ENCODE assay signal across 8 mouse cellular contexts in the genomic region with DNA sequence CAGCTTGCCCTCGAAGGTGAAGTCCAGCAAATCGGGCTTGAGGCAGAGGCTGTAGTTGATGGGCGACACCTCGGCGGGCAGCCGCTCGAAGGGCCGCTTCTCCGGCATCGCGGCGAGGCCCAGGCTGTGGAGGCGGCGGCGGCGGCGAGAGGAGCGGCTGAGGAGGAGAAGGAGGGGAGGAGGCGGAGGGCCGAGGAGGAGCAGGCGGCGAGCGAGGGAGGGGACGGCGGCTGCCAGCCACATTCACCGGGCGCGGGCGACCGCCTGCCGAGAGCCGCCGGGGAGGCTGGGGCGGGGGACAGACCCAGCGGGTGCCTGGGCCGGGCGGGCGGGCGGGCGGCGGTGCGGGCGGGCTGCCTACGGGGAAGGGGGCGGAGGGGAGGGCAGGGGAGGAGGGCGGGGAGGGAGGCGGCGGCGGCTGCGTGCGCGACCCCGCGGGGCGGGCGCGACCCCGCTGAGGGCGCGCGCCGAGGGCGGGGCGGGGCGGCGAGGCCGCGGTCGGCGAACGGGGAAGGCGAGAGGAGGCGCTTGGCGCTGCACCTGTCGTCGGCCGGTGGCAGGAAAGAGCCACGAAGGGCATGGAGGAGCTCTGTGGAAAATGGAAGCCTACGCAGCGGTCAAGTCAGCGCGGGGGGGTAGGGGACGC. TPM values are rescaled to one million over a fixed set of nuclear protein-coding genes. Genes with fewer than 3 reads are reported as not detected.
DNase-seq lines count a peak whose midpoint lies in the region; ATAC-seq lines count a peak whose summit lies in the region.

A gene (minus strand): TSS at position 423 of the 646 bp plus-strand sequence.

- peak; percentile 60 for ATAC-seq in hindbrain, embryonic 12.5 days (ENCODE audit: low FRiP score)

- H3K36me3 ChIP-seq in hindbrain, embryonic 12.5 days = no peaks in the 10 kb centered on the region

- H3K4me3 ChIP-seq in hindbrain, embryonic 12.5 days = peak within 1 kb of the TSS; percentile 98

- 1% methylated on average over 55 of the region's 83 CpGs for WGBS in hindbrain, embryonic 12.5 days

- peak within 1 kb of the TSS; percentile 95 for H3K27ac ChIP-seq in hindbrain, embryonic 12.5 days

- H3K9me3 ChIP-seq in hindbrain, embryonic 12.5 days (replicated peaks) = no peaks in the 10 kb centered on the region

- H3K9ac ChIP-seq in hindbrain, embryonic 12.5 days = peak within 1 kb of the TSS; percentile 91

- DNase-seq in R1 (ENCODE audit: low read depth, low spot score) = peak; percentile 78
- peak; percentile 89 to 92 for DNase-seq in cerebellum, postnatal 10 days
- DNase-seq in frontal cortex, postnatal 14 days (ENCODE audit: low spot score in 2 of 2) = peak; percentile 36 to 45
- peak; percentile 71 to 74 for DNase-seq in layer of hippocampus, postnatal 36 days
- DNase-seq in lung, postnatal 36 days = peak; percentile 74
- peak; percentile 75 for DNase-seq in retina, embryonic 14.5 days (ENCODE audit: low spot score)
- DNase-seq in thymus, postnatal 4 days = peak; percentile 88

- peaks cover 18% of the 10 kb centered on the region for H3K4me1 ChIP-seq in hindbrain, embryonic 12.5 days

- peak within 1 kb of the TSS; percentile 62 for H3K4me2 ChIP-seq in hindbrain, embryonic 12.5 days (replicated peaks)

- no peaks in the 10 kb centered on the region for H3K27me3 ChIP-seq in hindbrain, embryonic 12.5 days

RNA-seq across cellular contexts. Expression of the gene that starts here (rescaled TPM):
- 119 and 133 TPM in 2 replicates for polyA plus RNA-seq in hindbrain, embryonic 12.5 days (2016; fragmentation: Nextera tagmentation; extraction: Ambion mirVana)
- total RNA-seq in layer of hippocampus, postnatal 36 days (2021) = 100 to 1,000 TPM; 150 to 154 TPM

Comparison
In these comparisons a context has a peak if more than half of its experiments do, and no peak if none do; other contexts are left out.
1. Peak in every context shown above with its lines: DNase-seq, ATAC-seq, H3K4me3 ChIP-seq and H3K27ac ChIP-seq.
2. DNase-seq: peak in every context shown above with its lines; median percentile 90 in cerebellum, postnatal 10 days; 88 in thymus, postnatal 4 days; 78 in R1; 75 in retina, embryonic 14.5 days; 74 in lung, postnatal 36 days; 72 in layer of hippocampus, postnatal 36 days; 40 in frontal cortex, postnatal 14 days.